Mouse (Mus musculus): ENCODE measurements around the gene Tmem243.

The Tmem243 gene

GRCm38 (mm10) chr5:9186467-9186866, 86.0 kb downstream of the Tmem243 start:
- no peak for DNase-seq
